In the genomic region with DNA sequence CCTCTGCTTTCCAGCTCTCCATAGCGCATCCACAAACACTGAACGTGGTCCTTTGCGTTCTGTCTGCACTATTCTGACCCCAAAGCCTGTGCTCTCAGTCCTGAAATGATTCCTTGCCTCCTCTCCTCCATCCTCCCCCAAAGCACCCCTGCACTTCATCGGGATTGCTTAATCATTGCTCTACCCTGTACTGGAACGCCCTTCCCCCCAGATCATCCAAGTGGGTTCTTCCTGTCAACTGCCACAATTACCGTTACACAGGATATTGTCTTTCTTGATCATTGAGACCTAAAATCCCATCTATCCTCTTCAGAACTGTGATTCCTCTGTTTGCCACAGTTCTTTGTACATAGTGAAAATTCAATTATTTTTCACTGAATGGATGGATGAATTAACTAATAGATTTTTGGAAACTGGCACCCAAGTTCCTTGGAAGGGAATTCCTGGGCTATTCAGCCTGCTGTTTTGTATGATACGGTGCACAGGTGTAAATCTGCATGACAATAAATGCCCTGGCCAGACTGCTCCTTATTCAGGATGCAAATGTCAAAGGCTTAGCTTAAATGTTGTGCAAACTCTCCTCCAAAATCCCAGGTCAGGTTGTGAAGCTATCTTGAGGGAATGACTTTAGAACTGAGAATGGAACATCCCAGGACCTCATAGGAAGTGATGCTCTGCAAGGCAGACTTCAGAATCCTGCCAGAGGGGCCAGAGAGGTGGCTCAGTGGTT, we compare ENCODE assay signal across 27 mouse cellular contexts. TPM values are rescaled to one million over a fixed set of nuclear protein-coding genes. Genes with fewer than 3 reads are reported as not detected.
DNase-seq lines count a peak whose midpoint lies in the region; ATAC-seq lines count a peak whose summit lies in the region.
"Had no signal": no experiment of that assay in that cellular context is flagged by ENCODE, and none has a peak within 500 bp of the region (broad histone marks: within the 10 kb centered on the region; RNA-seq: fewer than 3 reads in every experiment).

No protein-coding gene starts in this region.

- H3K9ac ChIP-seq in midbrain, embryonic 11.5 days (ENCODE audit: low read length): no peak overlapping the region
- no peak overlapping the region for H3K9ac ChIP-seq in midbrain, embryonic 14.5 days (replicated peaks; ENCODE audit: low read length)
- H3K9ac ChIP-seq: embryonic facial prominence, embryonic 13.5 days; embryonic facial prominence, embryonic 15.5 days; forebrain, embryonic 12.5 days had no signal

- DNase-seq in midbrain, embryonic 11.5 days (ENCODE audit: low spot score, missing footprints): peak; percentile 69
- no peak for DNase-seq in midbrain, embryonic 14.5 days
- DNase-seq in R1 (ENCODE audit: low read depth, low spot score): peak; percentile 70
- DNase-seq in cerebellum, adult 8-10 months: no peak
- no peak for DNase-seq in gastrocnemius, postnatal 36 days
- DNase-seq: adrenal gland, adult 8-10 months; adrenal gland, postnatal 14 days; adrenal gland, postnatal 36 days; cerebellum, adult 11-12 months; cerebellum, adult 2 months; cerebellum, adult 9-11 months; cerebellum, postnatal 14 days; cerebellum, postnatal 36 days; embryo, embryonic 11 days had no signal

- no peak for ATAC-seq in midbrain, embryonic 11.5 days (ENCODE audit: low FRiP score)
- ATAC-seq in midbrain, embryonic 14.5 days (ENCODE audit: low FRiP score, low TSS enrichment): no peak
- ATAC-seq: activated CD4-positive, CD25-positive, alpha-beta regulatory T cell, adult 4 months; forebrain, embryonic 14.5 days; forebrain, embryonic 16.5 days; Patski had no signal

- H3K4me2 ChIP-seq in midbrain, embryonic 11.5 days: no peak overlapping the region
- H3K4me2 ChIP-seq in midbrain, embryonic 14.5 days (ENCODE audit: low read length): no peak overlapping the region
- H3K4me2 ChIP-seq: embryonic facial prominence, embryonic 13.5 days; embryonic facial prominence, embryonic 15.5 days; forebrain, embryonic 12.5 days had no signal

- intact Hi-C loops in gastrocnemius, postnatal 36 days (cut with DNase I): no loop called here

- H3K4me1 ChIP-seq in midbrain, embryonic 11.5 days (ENCODE audit: control insufficient read depth, insufficient read depth, low read length): no peaks in the 10 kb centered on the region
- no peaks in the 10 kb centered on the region for H3K4me1 ChIP-seq in midbrain, embryonic 14.5 days (ENCODE audit: control insufficient read depth, insufficient read depth, low read length)
- H3K4me1 ChIP-seq: embryonic facial prominence, embryonic 13.5 days; embryonic facial prominence, embryonic 15.5 days; forebrain, embryonic 10.5 days had no signal

- WGBS in midbrain, embryonic 11.5 days: 70% methylated on average over 7 of the region's 7 CpGs
- whole genome bisulfite sequencing in midbrain, embryonic 14.5 days: 59% methylated on average over 7 of the region's 7 CpGs

- no peaks in the 10 kb centered on the region for H3K36me3 ChIP-seq in midbrain, embryonic 11.5 days (ENCODE audit: control insufficient read depth, insufficient read depth, low read length)
- no peaks in the 10 kb centered on the region for H3K36me3 ChIP-seq in midbrain, embryonic 14.5 days (ENCODE audit: control insufficient read depth, insufficient read depth, low read length)
- H3K36me3 ChIP-seq: embryonic facial prominence, embryonic 13.5 days; embryonic facial prominence, embryonic 15.5 days; forebrain, embryonic 10.5 days; forebrain, embryonic 12.5 days; G1E had no signal

- no peaks in the 10 kb centered on the region for H3K9me3 ChIP-seq in midbrain, embryonic 11.5 days (ENCODE audit: control insufficient read depth, low read length)
- H3K9me3 ChIP-seq in midbrain, embryonic 14.5 days (ENCODE audit: control insufficient read depth, low read length): no peaks in the 10 kb centered on the region
- H3K9me3 ChIP-seq: embryonic facial prominence, embryonic 13.5 days; embryonic facial prominence, embryonic 15.5 days; forebrain, embryonic 10.5 days; forebrain, embryonic 12.5 days had no signal

- H3K4me3 ChIP-seq in midbrain, embryonic 11.5 days (ENCODE audit: low read depth, low read length): no peak overlapping the region
- H3K4me3 ChIP-seq in midbrain, embryonic 14.5 days (replicated peaks; ENCODE audit: low read depth, low read length): no peak overlapping the region
- H3K4me3 ChIP-seq: embryonic facial prominence, embryonic 13.5 days; embryonic facial prominence, embryonic 15.5 days; erythroblast, embryonic 14.5 days; forebrain, embryonic 10.5 days; forebrain, embryonic 12.5 days had no signal

- H3K27ac ChIP-seq in midbrain, embryonic 11.5 days (ENCODE audit: low read depth, low read length): no peak overlapping the region
- H3K27ac ChIP-seq in midbrain, embryonic 14.5 days (replicated peaks; ENCODE audit: low read depth, low read length): no peak overlapping the region
- H3K27ac ChIP-seq: embryonic facial prominence, embryonic 13.5 days; embryonic facial prominence, embryonic 15.5 days; forebrain, embryonic 10.5 days; forebrain, embryonic 12.5 days had no signal

- H3K27me3 ChIP-seq in midbrain, embryonic 11.5 days (ENCODE audit: control insufficient read depth, insufficient read depth, low read length): no peaks in the 10 kb centered on the region
- H3K27me3 ChIP-seq in midbrain, embryonic 14.5 days (ENCODE audit: control insufficient read depth, insufficient read depth, low read length): no peaks in the 10 kb centered on the region
- H3K27me3 ChIP-seq: embryonic facial prominence, embryonic 13.5 days; embryonic facial prominence, embryonic 15.5 days; forebrain, embryonic 12.5 days; Patski had no signal

RNA-seq across cellular contexts. Expression of gene Cbln4, which starts 15.8 kb away (rescaled TPM):
- 0.80 and 1.2 TPM in 2 replicates for polyA plus RNA-seq in midbrain, embryonic 11.5 days (2014; fragmentation: Nextera tagmentation; extraction: Ambion mirVana)
- polyA plus RNA-seq in midbrain, embryonic 14.5 days (2014; fragmentation: Nextera tagmentation; extraction: Ambion mirVana): 29.0 and 34.7 TPM in 2 replicates
- not detected for total RNA-seq in gastrocnemius, postnatal 36 days (2021)
- total RNA-seq: adrenal gland, adult 18-20 months; adrenal gland, adult 8-10 months; adrenal gland, postnatal 14 days; adrenal gland, postnatal 36 days; common myeloid progenitor, adult 5-6 weeks had no signal
- polyA plus RNA-seq: activated CD4-positive, CD25-positive, alpha-beta regulatory T cell, adult 4 months; C2C12; G1E; Patski had no signal

Comparison
In these comparisons a context has a peak if more than half of its experiments do, and no peak if none do; other contexts are left out.
1. DNase-seq: peak in midbrain, embryonic 11.5 days (single experiment) and R1 (single experiment); none in midbrain, embryonic 14.5 days (single experiment), cerebellum, adult 8-10 months (single experiment) and gastrocnemius, postnatal 36 days (0 of 2).
2. RNA of gene Cbln4, which starts 15.8 kb away (polyA plus RNA-seq): 29.0 to 34.7 TPM in midbrain, embryonic 14.5 days; 0.80 to 1.2 TPM in midbrain, embryonic 11.5 days; every median in the first group is over 10 times any median in the second.